Mouse (Mus musculus): ENCODE measurements around the gene Gprin1. TPM values are rescaled to one million over a fixed set of nuclear protein-coding genes. Genes with fewer than 3 reads are reported as not detected.
A peak's percentile ranks its signal among the peaks of the same experiment; 100 is the strongest.

Gprin1 gene
- total RNA-seq (2014; rRNA removed) (not detected in 2 replicates), polyA plus RNA-seq (2012; rRNA removed) (not detected in 2 replicates)

GRCm38 (mm10) chr13:54749864-54750411 lies at the start of gene Gprin1:
TSS of gene Gprin1 (minus strand) at chr13:54749874.
- H3K4me1 ChIP-seq (ENCODE audit: control insufficient read depth, insufficient read depth, low read length): no peaks in the 10 kb centered on the region
- 6% methylated on average over 29 of the region's 29 CpGs for WGBS
- H3K27me3 ChIP-seq (ENCODE audit: control insufficient read depth, insufficient read depth, low read length): peaks cover 6% of the 10 kb centered on the region
- H3K4me3 ChIP-seq (ENCODE audit: insufficient read depth, low read depth, low read length): no peak within 1 kb of the TSS
- no peak within 1 kb of the TSS for H3K9ac ChIP-seq (ENCODE audit: low read depth, low read length)
- H3K79me2 ChIP-seq (ENCODE audit: control insufficient read depth, insufficient read depth, low read length): no peaks in the 10 kb centered on the region
- TF ChIP-seq CTCF (IDR thresholded peaks at IDR 0.05; ENCODE audit: low read depth, low read length) (no peak), POLR2A (IDR thresholded peaks at IDR 0.05; ENCODE audit: extremely low read depth, insufficient read depth, low read length) (no peak)
- DNase-seq (ENCODE audit: extremely low read depth, low read depth, low spot score): no peak
- no peaks in the 10 kb centered on the region for H3K36me3 ChIP-seq (ENCODE audit: control insufficient read depth, insufficient read depth, low read length)
- no peak within 1 kb of the TSS for H3K27ac ChIP-seq (replicated peaks; ENCODE audit: insufficient read depth, low read depth, low read length)

GRCm38 (mm10) chr13:54798740-54799139 lies 49.1 kb upstream of the Gprin1 start:
- TF ChIP-seq POLR2A (IDR thresholded peaks at IDR 0.05; ENCODE audit: extremely low read depth, insufficient read depth, low read length): no peak
- no peak for TF ChIP-seq CTCF (IDR thresholded peaks at IDR 0.05; ENCODE audit: low read depth, low read length)
- DNase-seq (ENCODE audit: extremely low read depth, low read depth, low spot score): no peak
- H3K79me2 ChIP-seq (ENCODE audit: control insufficient read depth, insufficient read depth, low read length): no peaks in the 10 kb centered on the region
- H3K27ac ChIP-seq (replicated peaks; ENCODE audit: insufficient read depth, low read depth, low read length): no peak overlapping the region
- H3K27me3 ChIP-seq (ENCODE audit: control insufficient read depth, insufficient read depth, low read length): no peaks in the 10 kb centered on the region
- no peaks in the 10 kb centered on the region for H3K4me1 ChIP-seq (ENCODE audit: control insufficient read depth, insufficient read depth, low read length)
- H3K4me3 ChIP-seq (ENCODE audit: insufficient read depth, low read depth, low read length): no peak overlapping the region
- 59% methylated on average over 10 of the region's 10 CpGs for WGBS
- H3K9ac ChIP-seq (ENCODE audit: low read depth, low read length): no peak overlapping the region
- no peaks in the 10 kb centered on the region for H3K36me3 ChIP-seq (ENCODE audit: control insufficient read depth, insufficient read depth, low read length)

DNA sequence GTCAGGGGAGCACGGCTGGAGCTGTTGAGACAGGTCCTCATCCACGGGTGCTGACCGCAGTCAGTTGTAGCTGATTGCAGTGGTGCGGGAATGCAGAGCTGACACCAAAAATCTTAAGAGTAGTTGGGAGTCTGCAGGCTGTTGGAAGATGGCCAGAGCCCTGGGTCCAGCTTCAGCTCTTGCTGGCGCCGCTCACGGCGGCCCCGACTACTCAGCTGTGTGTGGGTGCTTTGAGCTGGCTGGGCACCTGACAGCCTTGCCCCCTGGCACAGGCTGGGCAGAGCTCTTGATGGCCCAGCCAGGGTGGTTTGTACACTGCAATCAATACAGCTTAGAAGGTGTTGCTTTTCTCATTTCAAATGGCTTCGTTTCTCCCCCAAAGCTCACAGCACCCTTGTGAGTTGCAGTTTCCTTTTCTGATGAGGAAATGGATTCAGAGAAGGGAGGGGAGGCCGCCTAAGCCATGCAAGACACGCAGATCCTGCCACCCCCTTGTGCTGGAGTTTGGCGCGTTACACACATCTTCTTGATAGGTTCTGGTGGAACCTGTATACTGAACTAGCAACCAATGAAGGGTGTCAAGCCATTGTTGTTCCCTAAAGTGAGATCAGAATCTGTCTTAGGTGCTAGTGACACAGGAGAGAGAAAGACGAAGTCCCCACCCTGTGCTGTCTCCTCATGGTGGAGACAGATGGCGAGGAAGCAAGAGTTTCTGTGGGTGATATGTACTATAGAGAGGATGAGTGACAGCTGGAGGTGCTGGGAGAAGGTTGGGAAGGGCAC lies 48.4 kb upstream of the Gprin1 start:
- Histone ChIP-seq H3K27me3 (ENCODE audit: control insufficient read depth, insufficient read depth, low read length) (no peaks in the 10 kb centered on the region), H3K9ac (ENCODE audit: low read depth, low read length) (no peak overlapping the region), H3K36me3 (ENCODE audit: control insufficient read depth, insufficient read depth, low read length) (no peaks in the 10 kb centered on the region), H3K27ac (replicated peaks; ENCODE audit: insufficient read depth, low read depth, low read length) (no peak overlapping the region), H3K79me2 (ENCODE audit: control insufficient read depth, insufficient read depth, low read length) (no peaks in the 10 kb centered on the region), H3K4me1 (ENCODE audit: control insufficient read depth, insufficient read depth, low read length) (no peaks in the 10 kb centered on the region), H3K4me3 (ENCODE audit: insufficient read depth, low read depth, low read length) (no peak overlapping the region)
- TF ChIP-seq POLR2A (IDR thresholded peaks at IDR 0.05; ENCODE audit: extremely low read depth, insufficient read depth, low read length): no peak
- no peak for TF ChIP-seq CTCF (IDR thresholded peaks at IDR 0.05; ENCODE audit: low read depth, low read length)
- WGBS: 75% methylated on average over 16 of the region's 16 CpGs
- DNase-seq (ENCODE audit: extremely low read depth, low read depth, low spot score): no peak

GRCm38 (mm10) chr13:54797356-54797755 lies 47.7 kb upstream of the Gprin1 start:
- 46% methylated on average over 4 of the region's 4 CpGs for WGBS
- H3K79me2 ChIP-seq (ENCODE audit: control insufficient read depth, insufficient read depth, low read length): no peaks in the 10 kb centered on the region
- no peak overlapping the region for H3K27ac ChIP-seq (replicated peaks; ENCODE audit: insufficient read depth, low read depth, low read length)
- H3K9ac ChIP-seq (ENCODE audit: low read depth, low read length): no peak overlapping the region
- no peaks in the 10 kb centered on the region for H3K36me3 ChIP-seq (ENCODE audit: control insufficient read depth, insufficient read depth, low read length)
- no peaks in the 10 kb centered on the region for H3K27me3 ChIP-seq (ENCODE audit: control insufficient read depth, insufficient read depth, low read length)
- no peak overlapping the region for H3K4me3 ChIP-seq (ENCODE audit: insufficient read depth, low read depth, low read length)
- DNase-seq (ENCODE audit: extremely low read depth, low read depth, low spot score): peak; percentile 25
- TF ChIP-seq POLR2A (IDR thresholded peaks at IDR 0.05; ENCODE audit: extremely low read depth, insufficient read depth, low read length) (no peak), CTCF (IDR thresholded peaks at IDR 0.05; ENCODE audit: low read depth, low read length) (peak; percentile 66)
- H3K4me1 ChIP-seq (ENCODE audit: control insufficient read depth, insufficient read depth, low read length): no peaks in the 10 kb centered on the region

GRCm38 (mm10) chr13:54794843-54795242 lies 45.2 kb upstream of the Gprin1 start:
- Histone ChIP-seq H3K9ac (ENCODE audit: low read depth, low read length) (no peak overlapping the region), H3K79me2 (ENCODE audit: control insufficient read depth, insufficient read depth, low read length) (no peaks in the 10 kb centered on the region), H3K27me3 (ENCODE audit: control insufficient read depth, insufficient read depth, low read length) (0 out of 2 replicates have a peak, but pooled peaks cover 3% of the 10 kb centered on the region), H3K36me3 (ENCODE audit: control insufficient read depth, insufficient read depth, low read length) (no peaks in the 10 kb centered on the region), H3K4me3 (ENCODE audit: insufficient read depth, low read depth, low read length) (no peak overlapping the region), H3K27ac (replicated peaks; ENCODE audit: insufficient read depth, low read depth, low read length) (no peak overlapping the region), H3K4me1 (ENCODE audit: control insufficient read depth, insufficient read depth, low read length) (peaks cover 4% of the 10 kb centered on the region; the same call in 1 of the 2 replicates)
- TF ChIP-seq POLR2A (IDR thresholded peaks at IDR 0.05; ENCODE audit: extremely low read depth, insufficient read depth, low read length): no peak
- no peak for TF ChIP-seq CTCF (IDR thresholded peaks at IDR 0.05; ENCODE audit: low read depth, low read length)
- WGBS: 50% methylated on average over 5 of the region's 5 CpGs
- DNase-seq (ENCODE audit: extremely low read depth, low read depth, low spot score): no peak
